Mouse (Mus musculus): ENCODE measurements around the gene Olfr221. TPM values are rescaled to one million over a fixed set of nuclear protein-coding genes. Genes with fewer than 3 reads are reported as not detected.
A peak's percentile ranks its signal among the peaks of the same experiment; 100 is the strongest.

Olfr221 gene
- total RNA-seq, 2 experiments from 2014 or later = not detected

DNA sequence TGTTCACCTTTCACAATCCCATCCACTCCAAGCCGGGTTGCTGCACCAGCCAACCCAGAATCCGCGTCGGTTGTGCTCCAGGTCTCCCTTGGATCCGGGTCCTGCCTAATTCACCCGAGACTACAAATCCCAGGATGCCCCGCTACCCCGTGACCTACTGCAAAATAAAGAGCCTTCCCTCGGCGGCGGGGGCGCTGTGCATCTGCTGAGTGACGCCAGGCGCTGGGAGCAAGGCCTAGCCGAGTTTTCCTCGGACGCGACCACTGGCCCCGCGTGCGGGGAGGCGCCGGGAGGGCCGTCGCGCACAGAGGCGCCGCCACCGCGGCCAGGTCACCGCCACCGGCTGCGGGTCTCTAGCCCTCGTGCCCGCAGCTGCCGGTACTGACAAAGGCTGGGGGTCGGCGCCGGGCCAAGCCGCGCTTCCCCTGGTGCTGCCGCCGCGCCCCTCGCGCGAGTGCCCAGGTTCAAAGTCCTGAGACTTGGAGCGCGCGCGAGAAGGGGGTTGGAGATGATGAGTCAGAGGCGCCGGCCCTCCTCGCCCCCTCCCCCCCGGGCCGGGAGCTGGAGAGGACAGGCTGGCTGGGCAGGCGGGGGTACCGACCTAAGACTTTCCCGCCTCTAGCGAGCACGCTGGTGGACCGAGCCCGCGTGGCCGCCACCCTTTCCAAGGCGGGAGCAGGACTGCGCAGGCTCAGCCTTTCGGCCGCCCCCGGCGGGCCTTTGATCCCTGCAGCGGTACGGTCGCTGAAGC, 22.5 kb downstream of the Olfr221 start:
- DNase-seq (ENCODE audit: low spot score in 2 of 2) = peak; percentile 90 to 98

DNA sequence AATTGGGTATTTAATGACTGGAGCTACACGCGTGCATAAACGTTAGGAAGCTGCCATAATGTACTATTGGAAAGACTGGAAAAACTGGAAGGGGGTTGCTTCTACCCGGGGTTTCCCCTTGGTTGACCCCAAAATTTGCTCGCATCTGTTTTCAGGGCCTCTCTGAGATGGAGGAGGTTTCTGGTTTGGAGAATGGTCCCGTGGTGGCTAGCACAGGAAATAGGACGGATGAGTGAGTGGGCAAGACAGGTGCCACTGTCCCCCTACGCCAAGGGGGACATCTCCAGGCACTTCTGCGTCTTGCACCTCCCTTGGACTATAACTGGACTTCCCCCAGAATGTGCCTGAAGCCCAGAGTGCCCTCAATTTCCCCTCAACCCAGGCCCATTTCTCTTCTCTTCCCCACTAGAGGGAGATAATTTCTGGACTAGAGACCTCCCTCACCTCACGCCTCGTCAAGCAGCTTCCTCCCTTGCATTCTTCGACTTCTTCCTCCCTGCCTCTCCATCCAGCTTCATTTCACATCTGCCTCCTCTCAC, 23.1 kb downstream of the Olfr221 start:
- DNase-seq (ENCODE audit: low spot score in 2 of 2) = no peak

DNA sequence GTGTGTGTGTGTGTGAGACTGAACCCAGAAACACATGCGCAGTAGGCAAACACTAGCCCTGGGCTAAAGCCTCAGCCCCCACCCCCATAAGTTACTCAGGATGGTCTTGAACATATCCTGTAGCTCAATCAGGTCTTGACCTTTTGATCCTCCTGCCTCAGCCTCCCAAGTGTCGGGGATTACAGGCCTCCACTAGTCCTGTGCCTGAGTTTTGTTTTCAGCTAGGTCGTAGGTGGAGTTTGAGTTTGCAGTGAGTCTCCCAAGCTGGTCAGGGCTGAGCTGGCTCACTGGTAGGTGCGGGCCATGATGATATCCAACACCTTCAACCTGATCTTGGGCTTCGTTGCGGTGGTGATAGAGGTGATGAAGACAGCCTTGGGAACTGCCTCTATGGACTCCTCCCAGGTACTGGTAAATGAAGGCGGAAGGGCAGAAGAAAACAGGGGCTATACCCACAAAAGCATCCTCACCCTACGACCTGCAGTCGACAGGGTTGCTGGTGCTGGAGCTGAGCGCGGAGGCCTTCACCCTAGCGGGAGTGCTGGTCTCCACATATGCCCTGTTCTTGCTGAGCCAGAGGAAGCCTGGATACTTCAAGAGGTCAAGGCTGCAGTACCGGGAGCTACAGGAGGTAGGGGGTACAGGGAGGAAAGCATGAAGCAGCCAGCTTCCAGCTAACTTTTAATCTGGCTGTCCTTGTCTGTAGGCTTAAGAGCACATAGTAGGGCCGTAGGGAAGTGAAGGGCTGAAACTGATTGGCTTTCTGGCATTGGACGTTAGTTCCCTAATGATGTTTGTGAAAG, 23.8 kb downstream of the Olfr221 start:
- no peak for DNase-seq (ENCODE audit: low spot score in 2 of 2)

DNA sequence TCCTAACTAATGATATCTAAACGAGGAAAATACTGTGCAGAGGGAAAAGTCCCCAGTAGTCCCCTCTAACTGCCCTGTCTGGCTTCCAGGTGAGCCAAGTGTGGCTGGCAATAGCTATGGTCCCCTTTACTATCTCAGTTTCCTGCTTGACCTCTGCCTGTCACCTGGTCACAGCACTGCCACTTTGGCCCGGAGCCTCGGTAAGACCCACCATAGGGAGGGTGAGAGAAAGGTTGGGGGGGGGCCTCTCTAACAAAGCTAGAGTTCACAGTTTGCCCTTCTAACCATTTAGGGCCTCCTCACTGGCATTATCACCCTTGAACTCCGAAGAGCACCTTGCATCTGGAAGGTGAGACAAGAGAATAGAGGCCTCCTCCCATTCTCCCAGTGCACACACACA, 24.6 kb downstream of the Olfr221 start:
- DNase-seq (ENCODE audit: low spot score in 2 of 2) = no peak

DNA sequence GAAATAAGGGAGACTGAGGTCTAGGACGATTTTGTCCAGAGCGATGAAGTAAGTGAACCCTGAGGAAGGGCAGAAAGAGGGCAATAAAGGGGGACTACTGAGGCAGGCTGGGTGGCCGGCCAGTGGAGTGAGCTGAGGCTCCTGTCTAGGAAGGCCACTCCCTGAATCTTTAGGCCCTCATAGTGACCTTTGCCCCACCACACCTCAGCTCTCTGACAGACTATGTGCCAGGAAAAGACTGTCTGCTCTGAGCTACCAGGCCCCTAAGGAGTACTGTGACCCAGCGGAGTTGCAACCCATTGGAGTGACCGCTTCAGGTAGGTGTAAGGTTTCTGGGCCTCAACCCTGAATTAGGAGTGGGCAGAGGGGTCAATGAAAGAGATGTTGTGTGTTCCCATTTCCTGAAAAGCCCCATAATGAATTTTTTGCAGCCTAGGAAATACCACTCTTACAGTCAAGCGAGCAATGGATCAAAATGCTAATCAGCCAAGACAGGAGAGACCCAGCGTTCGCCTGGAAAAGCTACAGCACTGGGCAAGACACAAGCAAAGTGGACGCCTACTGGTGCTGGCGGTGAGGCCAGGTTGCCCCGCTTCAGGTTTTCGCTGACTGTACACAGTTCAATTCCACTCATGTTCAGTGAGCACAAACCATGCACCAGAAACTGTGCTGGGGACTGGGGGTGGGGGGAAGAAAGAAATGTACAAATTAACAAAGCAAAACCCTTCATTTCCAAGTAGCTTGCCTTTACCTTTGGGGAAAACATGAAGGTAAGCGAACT, 25.4 kb downstream of the Olfr221 start:
- DNase-seq (ENCODE audit: low spot score in 2 of 2) = no peak

DNA sequence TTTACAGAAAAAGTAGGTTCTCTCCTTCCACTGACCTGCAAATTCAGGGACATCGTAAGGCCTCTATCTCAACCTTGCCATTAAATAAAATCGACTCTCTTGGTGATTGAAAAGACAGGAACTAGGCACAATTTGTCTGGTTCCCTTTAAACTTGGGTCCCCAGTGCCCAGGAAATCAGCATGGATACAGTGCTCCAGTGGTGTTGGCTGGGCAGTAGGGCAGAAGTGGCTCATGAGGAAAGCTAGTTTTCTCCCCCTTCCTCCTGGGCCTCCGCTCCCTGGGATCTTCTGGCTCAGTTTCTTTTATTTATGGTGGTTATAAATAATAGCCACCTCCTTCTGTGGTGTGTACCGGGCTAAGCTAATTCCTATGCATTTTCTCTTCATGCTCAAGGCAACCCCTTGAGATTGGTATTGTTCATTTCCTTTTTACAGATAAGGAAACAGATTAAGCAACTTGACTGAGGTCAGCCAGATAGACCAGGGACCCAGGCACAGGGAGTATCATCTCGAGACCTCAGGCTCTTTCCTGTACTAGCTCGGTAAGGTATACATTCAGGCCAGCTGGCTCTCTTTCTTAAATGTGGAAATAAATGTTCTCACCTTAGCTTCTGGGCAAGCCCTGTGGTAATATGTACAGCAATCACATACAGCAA, 26.7 kb downstream of the Olfr221 start, which contains the start of gene Tmem253:
Gene Tmem253, plus strand, starts transcription at position 214 of the 656 bp plus-strand sequence.
- DNase-seq (ENCODE audit: low spot score in 2 of 2) = no peak

DNA sequence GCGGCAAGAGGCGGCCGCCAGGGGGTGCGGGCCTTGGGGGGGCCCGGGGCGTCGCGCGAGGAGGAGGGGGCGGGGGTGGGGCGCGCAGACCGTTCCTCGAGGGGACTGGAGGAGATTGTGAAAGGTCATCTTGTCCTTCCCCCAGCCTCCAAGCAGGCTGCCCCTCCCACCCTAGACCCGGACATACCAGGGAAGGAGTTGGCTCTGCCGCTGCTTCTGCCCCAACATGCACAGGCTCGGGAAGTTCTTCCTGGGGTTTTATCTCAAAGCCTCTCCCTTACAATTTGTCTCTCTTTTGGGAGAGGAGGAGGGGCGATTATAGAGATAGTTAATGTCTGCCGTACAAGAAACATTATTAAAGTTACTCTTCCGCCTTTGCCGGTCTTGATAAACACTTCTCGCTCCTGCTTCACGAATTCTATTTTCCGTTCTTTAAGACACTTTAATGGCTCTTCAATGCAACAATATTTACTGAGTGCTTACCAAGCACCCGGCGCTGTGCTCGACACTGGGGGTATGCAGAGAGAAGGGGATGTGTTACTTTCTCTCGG, 27.4 kb downstream of the Olfr221 start:
- DNase-seq (ENCODE audit: low spot score in 2 of 2) = no peak

DNA sequence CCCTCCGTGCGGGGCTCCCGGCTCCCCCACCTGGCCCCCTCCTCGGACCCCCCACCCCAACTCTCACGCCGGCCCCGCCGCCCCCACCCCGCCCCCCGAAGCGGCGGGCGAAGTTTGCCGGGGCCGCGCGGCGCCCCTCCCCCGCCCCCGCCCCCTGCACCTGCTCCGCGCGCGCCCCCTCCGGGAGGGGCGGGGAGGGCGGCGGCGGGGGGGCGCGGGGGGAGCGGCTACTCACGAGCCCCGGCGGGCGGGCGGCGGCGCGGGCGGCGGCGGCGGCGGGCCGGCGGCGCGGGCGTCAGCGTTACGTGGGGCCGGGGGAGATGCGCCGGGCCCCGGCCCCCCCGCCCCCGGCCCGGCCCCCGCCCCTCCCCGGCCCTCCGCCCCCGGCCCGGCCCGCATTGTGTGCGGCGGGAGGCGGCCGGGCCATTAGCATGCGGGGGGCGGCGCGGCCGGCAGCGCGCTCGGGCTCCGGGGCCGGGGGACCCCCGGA, 27.9 kb downstream of the Olfr221 start:
- DNase-seq (ENCODE audit: low spot score in 2 of 2) = no peak

DNA sequence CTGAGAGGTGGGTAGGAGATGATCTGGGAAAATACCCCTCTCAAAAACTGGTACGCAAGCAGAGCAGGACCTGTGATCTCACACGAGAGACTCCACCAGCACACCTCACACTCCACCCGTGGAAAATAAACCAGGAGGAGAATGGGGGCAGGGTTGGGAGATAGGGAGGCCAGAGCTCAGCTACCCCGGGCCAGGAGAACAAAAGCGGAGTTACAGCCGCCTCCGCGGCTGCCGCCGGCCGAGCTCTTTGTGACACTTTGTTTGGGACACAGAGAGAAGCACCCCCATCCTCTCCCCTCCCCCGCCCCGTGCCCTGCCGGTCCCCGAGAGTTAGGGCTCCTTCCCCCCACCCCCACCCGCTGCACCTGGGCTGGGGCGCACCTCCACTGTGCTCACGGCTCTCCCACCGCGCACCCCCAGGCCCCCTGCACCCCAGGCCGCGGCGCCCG, 28.5 kb downstream of the Olfr221 start:
- DNase-seq (ENCODE audit: low spot score in 2 of 2) = no peak

DNA sequence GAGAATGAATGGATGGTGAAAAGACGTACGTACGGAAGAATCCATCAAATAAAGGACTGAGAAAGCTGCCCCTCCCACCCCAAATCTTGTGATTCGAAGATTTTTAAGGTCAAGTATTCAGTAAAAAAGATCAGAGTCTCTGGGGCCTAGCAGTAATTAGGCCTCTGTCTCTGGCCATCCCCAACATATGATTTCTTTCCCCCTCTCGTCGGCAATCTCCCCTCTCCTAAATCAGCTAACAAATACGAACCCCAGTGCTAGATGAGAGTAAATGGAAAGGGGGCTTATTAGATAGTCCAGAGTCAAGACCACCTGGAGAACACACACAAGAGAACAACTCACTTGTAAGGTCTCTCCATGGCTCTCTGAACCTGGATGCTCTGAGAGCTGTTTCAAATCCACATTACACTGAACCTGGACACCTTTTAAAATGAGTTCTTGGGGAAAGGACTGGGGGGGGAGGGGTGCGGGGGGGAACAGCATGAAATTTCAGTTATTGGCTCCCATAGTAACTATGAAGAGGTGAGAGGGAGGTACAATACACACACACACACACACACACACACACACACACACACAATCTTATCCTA, 29.1 kb downstream of the Olfr221 start:
- DNase-seq (ENCODE audit: low spot score in 2 of 2) = no peak

DNA sequence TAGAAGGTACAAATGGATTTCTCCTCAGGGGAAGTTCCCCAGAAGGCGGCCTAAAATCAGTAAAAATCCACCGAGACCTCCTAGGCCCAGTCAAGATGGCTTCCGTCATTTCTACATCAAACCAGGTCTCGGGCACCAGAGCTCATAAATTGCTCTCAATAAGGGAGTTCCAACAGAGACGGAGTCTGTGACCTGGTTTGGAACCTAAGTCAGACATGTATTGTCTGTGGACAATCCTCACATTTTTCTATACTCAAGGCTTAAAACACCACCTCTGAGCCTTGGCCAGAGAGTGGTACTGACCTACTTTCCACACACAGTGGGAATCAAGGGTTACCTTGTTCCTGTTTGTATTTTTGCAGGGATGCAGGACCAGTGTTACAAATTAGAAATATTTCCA, 29.7 kb downstream of the Olfr221 start:
- DNase-seq (ENCODE audit: low spot score in 2 of 2) = no peak

DNA sequence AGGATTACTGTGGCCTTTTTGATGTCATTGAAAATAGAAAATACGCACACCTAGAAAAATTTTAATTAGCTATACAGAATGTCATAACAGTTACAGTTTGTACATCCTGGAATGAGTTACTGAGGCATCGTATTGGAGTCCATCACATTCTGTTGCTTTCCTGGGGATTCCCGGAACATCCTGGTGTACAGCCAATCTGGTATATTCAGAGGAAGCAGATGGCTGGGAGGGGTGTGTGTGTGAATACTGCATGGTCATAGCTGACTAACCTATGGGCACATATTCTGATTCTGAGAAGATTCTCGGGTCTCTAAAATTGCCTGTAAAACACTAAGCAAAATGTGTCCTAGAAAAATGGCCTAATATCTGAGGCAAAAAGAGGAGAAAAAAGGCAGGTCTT, 30.2 kb downstream of the Olfr221 start:
- no peak for DNase-seq (ENCODE audit: low spot score in 2 of 2)

DNA sequence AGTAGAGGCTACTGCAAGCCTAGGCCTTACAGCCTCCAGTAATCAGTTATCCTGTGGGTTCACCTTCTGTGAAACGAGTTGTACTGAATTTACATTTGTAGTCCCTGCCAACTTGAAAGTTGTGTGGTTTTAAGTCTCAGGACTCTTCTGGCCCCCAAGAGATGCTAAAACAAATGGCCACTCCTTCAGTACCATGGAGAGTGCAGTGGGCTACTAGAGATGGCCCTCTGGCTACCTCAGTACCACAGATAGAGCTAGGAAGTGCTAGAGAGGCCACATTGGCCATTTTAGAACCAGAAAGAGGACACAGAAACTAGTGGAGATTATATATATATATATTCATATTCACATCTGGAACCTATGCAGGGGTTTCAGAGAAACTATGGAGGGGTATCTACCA, 30.6 kb downstream of the Olfr221 start:
- DNase-seq (ENCODE audit: low spot score in 2 of 2) = no peak

DNA sequence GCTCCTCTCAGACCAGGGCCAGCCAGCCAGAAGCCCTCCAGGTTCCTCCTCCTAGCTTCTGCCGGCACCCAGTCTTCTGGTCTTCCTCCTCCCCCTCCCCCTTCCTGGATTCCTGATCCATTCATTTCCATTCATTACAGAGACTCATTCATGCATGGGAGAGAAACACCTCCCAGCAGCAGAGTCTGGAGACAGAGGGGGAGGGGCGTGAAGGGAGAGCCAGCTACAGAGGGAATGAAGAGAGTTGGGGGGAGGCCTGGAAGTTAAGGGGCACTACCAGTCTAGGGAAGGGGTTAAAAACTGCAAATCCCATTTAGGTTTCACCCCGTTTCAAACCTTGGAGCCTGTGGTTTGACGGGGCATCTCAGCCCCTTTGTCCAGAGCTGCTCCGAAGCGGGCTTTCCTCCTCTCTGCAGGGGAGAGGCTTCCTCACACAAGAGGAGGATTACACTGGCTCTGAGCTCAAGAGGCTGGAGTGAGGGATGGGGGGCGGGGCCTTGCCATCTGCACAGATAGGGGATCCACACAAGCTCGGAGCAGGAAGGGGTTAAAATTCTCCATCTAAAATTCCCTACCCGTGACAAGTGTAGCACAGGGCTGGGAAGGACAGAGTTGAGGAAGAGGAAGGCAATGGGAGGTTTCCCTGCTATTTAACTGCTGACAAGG, 31.7 kb downstream of the Olfr221 start:
- no peak for DNase-seq (ENCODE audit: low spot score in 2 of 2)

DNA sequence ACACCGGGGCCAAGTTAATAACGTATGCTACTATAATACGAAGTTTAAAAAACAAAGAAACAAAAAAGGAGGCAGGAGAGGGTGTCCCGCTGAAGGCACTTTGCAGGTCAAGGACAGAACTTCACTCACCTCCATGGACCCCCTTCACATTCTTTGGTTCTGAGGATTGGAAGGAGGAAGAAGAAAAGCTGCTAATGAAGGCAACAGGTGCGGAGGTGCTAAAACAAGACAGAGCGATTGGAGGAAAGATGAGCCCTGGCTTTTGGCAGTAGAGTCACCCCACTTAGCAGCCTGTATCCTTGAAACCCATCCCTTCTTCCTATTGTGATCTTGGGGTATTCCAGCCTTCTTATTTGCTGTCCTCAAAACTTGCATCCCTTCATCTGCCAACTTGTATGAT, 32.4 kb downstream of the Olfr221 start:
- DNase-seq (ENCODE audit: low spot score in 2 of 2) = no peak

DNA sequence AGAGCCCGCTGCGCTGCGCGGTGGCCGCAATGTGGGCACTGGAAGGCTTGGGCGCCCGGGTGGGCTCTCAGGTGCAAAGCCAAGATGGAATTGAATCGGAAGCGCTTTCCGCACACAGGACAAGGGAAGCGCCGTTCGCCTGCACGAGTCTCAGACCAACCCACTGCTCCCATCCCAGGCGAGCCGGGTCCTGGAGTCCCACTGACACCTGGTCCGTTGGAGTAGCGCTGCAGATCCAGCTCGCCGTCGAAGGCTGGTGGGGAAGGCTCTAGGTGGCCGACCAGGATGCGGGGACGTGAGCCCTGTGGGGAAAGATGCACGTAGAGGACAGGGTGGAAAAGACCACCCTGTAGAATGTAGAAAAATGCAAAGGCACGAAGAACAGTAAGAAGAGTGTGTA, 32.9 kb downstream of the Olfr221 start:
- no peak for DNase-seq (ENCODE audit: low spot score in 2 of 2)

DNA sequence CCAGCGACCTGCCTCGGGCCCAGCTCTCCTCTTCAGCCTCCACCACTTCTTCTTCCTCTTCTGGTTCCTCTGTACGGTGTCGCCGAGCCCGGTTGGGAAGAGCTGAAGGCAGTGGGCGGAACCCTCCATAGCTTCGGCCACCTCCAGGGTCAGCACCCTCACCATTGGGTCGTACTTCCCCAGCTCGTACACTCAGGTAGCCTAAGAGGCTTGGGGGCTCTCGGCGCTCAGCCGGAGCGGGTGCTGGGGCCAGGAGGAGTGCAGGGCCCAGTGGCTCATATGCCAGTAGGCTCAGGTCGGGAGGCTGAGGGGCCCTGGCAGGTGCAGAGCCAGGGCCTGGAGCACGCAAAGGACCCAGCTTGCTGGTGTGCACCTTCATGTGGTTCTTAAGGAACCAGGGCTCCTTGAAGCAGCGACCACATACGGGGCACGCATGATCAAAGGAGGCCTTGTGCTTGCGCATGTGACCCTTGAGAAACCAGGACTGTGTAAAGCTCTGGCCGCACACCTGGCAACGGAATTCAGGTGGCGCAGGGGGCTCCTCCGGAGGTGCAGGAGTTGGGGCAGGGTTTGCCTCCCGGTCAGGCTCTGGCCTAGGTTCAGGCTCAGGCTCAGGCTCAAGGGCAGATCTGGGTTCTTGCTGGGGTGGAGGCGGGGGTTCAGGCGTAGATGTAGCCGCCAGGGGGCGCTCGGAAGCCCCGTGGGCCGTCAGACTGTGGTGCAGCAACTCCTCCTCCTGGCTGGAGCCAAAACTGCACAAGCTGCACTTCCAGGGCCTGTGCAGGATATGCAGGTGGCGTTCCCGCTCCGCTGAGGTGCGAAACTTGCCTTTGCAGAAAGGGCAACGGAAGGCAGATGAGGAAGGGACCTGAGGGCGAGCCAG, 33.7 kb downstream of the Olfr221 start:
- peak; percentile 78 to 85 for DNase-seq (ENCODE audit: low spot score in 2 of 2)

DNA sequence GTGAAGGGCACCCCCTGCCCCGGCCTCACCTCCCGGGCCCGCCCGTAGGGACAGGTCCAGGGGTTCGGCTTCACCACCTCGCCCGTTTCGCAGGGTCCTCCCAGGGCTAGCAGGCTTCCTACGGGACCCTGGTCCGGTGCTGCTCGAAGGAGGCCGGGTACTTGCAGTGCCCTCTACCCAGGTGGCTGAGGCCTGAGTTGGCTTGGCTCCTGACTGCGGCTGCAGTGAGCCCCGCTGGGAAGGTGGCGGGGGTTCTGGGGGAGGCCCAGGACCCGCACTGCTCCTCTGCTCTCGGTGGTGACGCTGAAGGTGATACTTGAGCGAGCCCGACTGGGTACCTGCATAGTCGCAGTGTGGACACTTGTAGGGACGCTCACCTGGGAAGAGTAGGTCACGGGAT, 35.5 kb downstream of the Olfr221 start:
- peak in 1 of 2 experiments; percentile 3 for DNase-seq (ENCODE audit: low spot score in 2 of 2)
